Mouse (Mus musculus): ENCODE data around the gene Trim14.

DNA sequence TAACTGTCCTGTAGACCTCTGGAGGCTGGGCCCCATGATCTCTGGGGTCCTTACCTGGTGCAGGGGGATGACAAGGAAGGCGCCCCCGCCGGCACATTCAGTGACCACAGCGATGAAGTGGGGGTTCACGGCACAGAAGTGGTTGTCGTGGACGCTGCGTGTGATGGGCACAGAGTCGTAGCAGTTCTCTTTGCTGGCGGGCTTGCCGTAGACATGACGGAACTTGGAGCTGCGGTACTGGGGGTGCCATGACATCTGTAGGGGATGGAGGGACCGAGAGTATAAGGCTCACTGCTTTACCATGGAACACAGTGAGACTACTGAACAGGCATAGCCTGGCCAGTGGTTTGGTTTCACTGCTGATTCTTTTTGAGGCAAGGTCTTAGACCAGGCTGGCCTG lies 26.9 kb upstream of the Trim14 start:
- no peak for TF ChIP-seq CTCF (IDR thresholded peaks at IDR 0.05; ENCODE audit: low read depth)
- TF ChIP-seq EP300 (IDR thresholded peaks at IDR 0.05; ENCODE audit: low read depth), result no peak
